Mouse (Mus musculus) heart, adult 2 months (tissue): Measurements from ENCODE around the gene Fxyd7. TPM values are rescaled to one million over a fixed set of nuclear protein-coding genes. Genes with fewer than 3 reads are reported as not detected.

ENCODE experiments used
- DNase-seq, 2 experiments: peaks; one replicate each; pipeline ENCODE4 v3.0.0; 2021
- H3K27ac ChIP-seq: fragments of 200-600 bp; 2 replicates; pipeline ENCODE4 v1.8.1; 2022
- H3K27me3 ChIP-seq: fragments of 200-500 bp; 2 replicates; pipeline ENCODE4 v1.6.1; 2012; ENCODE audit warnings: mild to moderate bottlenecking, low read length, inconsistent platforms, mixed read lengths; ENCODE audit not compliant: control insufficient read depth, insufficient read depth
- H3K36me3 ChIP-seq: fragments of 200-500 bp; 2 replicates; pipeline ENCODE4 v1.6.1; 2012; ENCODE audit warnings: low read length, inconsistent platforms; ENCODE audit not compliant: control insufficient read depth, insufficient read depth
- H3K4me1 ChIP-seq: fragments of 200-500 bp; 2 replicates; pipeline ENCODE4 v1.6.1; 2011; ENCODE audit warnings: low read length; ENCODE audit not compliant: control insufficient read depth, insufficient read depth
- H3K4me3 ChIP-seq: fragments of 200-600 bp; 2 replicates; pipeline ENCODE4 v1.8.1; 2022
- H3K79me2 ChIP-seq: fragments of 200-500 bp; replicated peaks from 2 replicates; pipeline ENCODE4 v1.6.1; 2012; ENCODE audit warnings: mild to moderate bottlenecking, inconsistent platforms, low read length, moderate library complexity, mixed read lengths; ENCODE audit not compliant: control insufficient read depth, insufficient read depth
- H3K9ac ChIP-seq: fragments of 200-500 bp; 2 replicates; pipeline ENCODE4 v1.6.1; 2012; ENCODE audit warnings: low read depth, mild to moderate bottlenecking, control low read depth, inconsistent platforms, low read length, mixed read lengths
- CTCF ChIP-seq: fragments of 200-600 bp; IDR thresholded peaks from 2 replicates; pipeline ENCODE4 v1.8.1; 2022; ENCODE audit warnings: antibody characterized with exemption, mild to moderate bottlenecking, moderate library complexity
- EP300 ChIP-seq: fragments of 200-500 bp; IDR thresholded peaks from 2 replicates; pipeline ENCODE4 v1.6.1; 2011; ENCODE audit warnings: low read depth, low read length, control low read depth; ENCODE audit not compliant: insufficient read depth
- POLR2A ChIP-seq: fragments of 200-500 bp; IDR thresholded peaks from 2 replicates; pipeline ENCODE4 v1.6.1; 2011; ENCODE audit warnings: mild to moderate bottlenecking, low read depth, low read length, control low read depth; ENCODE audit not compliant: insufficient read depth
- WGBS: fragments of 180-500 bp; shearing (Covaris S2); methylation state at CpG from one replicate; pipeline ENCODE4 v1.1.7; 2018; 5-methylcytosine and 5-hydroxymethylcytosine counted together
- intact Hi-C: fragments of 180-260 bp; cut with DNase I; formaldehyde crosslinking; loops from one replicate; pipeline ENCODE4 v1.15.1; 2025
- polyA plus RNA-seq: library from polyadenylated mRNA; depleted of rRNA; stranded (reverse); fragments of >200 nt; gene quantifications from 2 replicates; pipeline ENCODE4 v1.2.3, GENCODE M21; 2012
- total RNA-seq, 2 experiments: library from RNA; stranded (reverse); gene quantifications; 2 replicates each; pipeline ENCODE4 v1.2.3; 2021

Gene Fxyd7
- total and polyA plus RNA-seq, 3 experiments, result 0.63 to 3.4 (median 1.5) TPM

DNA sequence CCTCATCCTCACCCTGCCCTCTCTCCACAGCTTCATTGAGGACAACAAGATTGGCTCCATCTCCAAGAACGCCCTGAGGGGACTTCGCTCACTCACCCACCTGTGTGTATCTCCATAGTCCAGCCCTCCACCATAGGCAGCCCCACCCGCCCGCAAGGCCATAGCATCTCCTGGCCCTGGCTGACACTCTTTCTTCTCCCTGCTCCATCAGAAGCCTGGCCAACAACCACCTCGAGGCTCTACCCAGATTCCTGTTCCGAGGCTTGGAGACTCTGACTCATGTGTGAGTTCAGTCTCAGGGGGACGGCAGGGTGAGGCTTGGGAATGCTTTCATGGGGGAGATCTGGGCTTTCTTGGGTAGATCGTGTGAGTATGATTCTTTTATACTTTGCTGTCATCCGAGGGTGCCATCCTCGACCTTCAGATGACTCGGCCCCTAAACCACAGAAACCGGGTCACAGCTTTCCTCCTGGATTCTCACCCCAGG, 11.8 kb upstream of the Fxyd7 start:
- Histone ChIP-seq H3K4me1 (peaks cover 1% of the 10 kb centered on the region; the same call in 1 of the 2 replicates), H3K36me3 (no peaks in the 10 kb centered on the region), H3K4me3 (no peak overlapping the region), H3K27me3 (no peaks in the 10 kb centered on the region), H3K79me2 (no peaks in the 10 kb centered on the region), H3K9ac (no peak overlapping the region), H3K27ac (no peak overlapping the region)
- TF ChIP-seq EP300 (no peak), CTCF (no peak), POLR2A (no peak)
- WGBS, result 76% methylated on average over 12 of the region's 12 CpGs
- intact Hi-C loops, result no loop called here
- DNase-seq, result no peak

DNA sequence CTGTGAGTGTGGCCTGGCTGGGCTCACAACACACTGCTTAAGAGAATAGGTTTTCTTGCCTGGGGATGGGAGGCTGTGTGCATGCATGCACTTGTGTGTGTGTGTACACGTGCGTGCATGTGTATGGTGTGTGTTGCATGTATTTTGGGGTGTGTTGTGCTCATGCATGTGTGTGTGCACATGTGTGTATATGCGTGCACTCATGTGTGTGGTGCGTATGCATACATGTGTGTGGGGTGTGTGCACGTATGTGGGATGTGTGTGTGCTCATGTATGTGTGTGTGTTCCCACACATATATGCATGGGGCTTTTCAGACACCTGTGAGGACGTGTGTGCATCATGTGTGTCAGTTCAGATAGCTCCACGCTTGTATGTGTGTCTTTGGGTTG, 9.3 kb upstream of the Fxyd7 start:
- no peak overlapping the region for H3K9ac ChIP-seq
- no peak overlapping the region for H3K4me3 ChIP-seq
- intact Hi-C loops, result no loop called here
- no peaks in the 10 kb centered on the region for H3K79me2 ChIP-seq
- WGBS, result 92% methylated on average over 7 of the region's 7 CpGs
- no peaks in the 10 kb centered on the region for H3K27me3 ChIP-seq
- no peak for DNase-seq
- H3K27ac ChIP-seq, result no peak overlapping the region
- TF ChIP-seq CTCF, result no peak
- TF ChIP-seq EP300, result no peak
- TF ChIP-seq POLR2A, result no peak
- peaks cover 4% of the 10 kb centered on the region; the same call in 1 of the 2 replicates for H3K4me1 ChIP-seq
- no peaks in the 10 kb centered on the region for H3K36me3 ChIP-seq

DNA sequence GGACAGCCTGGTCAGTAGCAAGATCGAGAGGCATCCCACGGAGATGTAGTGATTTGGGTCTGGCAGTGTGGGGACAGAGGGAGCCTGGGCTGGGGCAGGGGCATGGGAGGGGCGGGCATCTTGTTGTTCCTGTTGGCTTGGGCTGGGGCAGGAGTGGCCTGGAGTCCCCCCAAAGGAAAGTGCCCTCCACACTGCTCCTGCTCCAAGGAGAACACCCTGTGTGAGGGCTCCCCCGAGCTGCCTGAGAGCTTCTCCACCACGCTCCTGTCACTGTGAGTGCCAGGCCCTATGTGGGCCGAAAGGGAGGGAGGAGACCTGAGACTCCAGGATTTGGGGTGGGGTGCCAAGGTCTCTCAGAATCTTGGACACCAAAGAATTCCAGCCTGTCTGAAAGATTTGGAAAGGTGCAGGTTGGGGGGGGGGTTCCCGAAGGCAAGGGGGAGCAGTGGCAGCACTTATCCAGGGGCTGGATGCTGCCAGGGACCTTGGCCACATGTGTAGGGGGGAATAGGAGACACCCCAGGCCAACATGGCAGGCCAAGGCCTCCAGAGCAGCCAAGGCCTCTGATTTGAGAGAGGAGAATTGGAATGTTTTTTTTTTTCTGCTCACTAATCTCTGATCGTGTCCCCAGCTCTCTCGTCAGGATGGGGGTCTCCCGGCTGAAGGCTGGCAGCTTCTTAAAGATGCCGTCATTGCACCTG, 8.8 kb upstream of the Fxyd7 start:
- no peak for DNase-seq
- TF ChIP-seq CTCF, result no peak
- TF ChIP-seq POLR2A, result no peak
- TF ChIP-seq EP300, result no peak

DNA sequence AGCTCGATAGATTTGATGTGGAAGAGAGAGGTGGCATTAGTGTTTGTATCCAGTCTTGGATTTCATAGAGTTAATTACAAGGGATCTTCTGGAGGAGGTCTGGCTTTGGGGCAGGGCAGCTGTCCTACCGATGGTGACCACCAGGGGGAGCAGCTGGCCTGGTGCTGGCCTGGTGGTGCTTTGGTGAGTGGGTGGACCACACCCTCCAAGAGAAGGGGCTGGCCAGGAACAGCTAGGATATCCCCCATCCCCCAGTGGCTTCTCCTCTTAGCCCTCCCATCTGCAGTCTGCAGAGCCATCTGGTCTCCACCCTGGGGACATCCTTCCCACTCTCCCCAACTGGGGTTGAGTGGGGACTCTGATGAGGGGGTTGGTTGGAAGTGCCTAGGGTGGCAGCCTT, 7.8 kb upstream of the Fxyd7 start, which contains the start of gene Lgi4:
Gene Lgi4 (plus strand): TSS at position 235 of the 400 bp plus-strand sequence.
- 0 out of 2 replicates have a peak within 1 kb of the TSS, but pooled peaks have one; percentile 13 for H3K9ac ChIP-seq
- H3K79me2 ChIP-seq, result no peaks in the 10 kb centered on the region
- no peak within 1 kb of the TSS for H3K4me3 ChIP-seq
- intact Hi-C loops, result loop anchor here (1.0 to 5.0 kb wide), 3 partner anchors 22 to 113 kb away; no protein-coding TSS in a partner anchor
- 2% methylated on average over 2 of the region's 2 CpGs for WGBS
- no peaks in the 10 kb centered on the region for H3K27me3 ChIP-seq
- no peaks in the 10 kb centered on the region for H3K36me3 ChIP-seq
- DNase-seq, result peak; percentile 88 to 94
- peak within 1 kb of the TSS; percentile 43 for H3K27ac ChIP-seq
- H3K4me1 ChIP-seq, result peaks cover 4% of the 10 kb centered on the region; the same call in 1 of the 2 replicates
- no peak for TF ChIP-seq POLR2A
- peak; percentile 89 for TF ChIP-seq EP300

More for the DNA sequence above, 8.8 kb upstream of the Fxyd7 start:
- Histone ChIP-seq H3K27ac (peak overlapping the region; percentile 41), H3K79me2 (no peaks in the 10 kb centered on the region), H3K36me3 (no peaks in the 10 kb centered on the region), H3K9ac (0 out of 2 replicates have a peak overlapping the region, but pooled peaks have one; percentile 13), H3K4me3 (no peak overlapping the region), H3K4me1 (peaks cover 4% of the 10 kb centered on the region; the same call in 1 of the 2 replicates), H3K27me3 (no peaks in the 10 kb centered on the region)
- intact Hi-C loops, result loop anchor here (1.0 to 5.0 kb wide), 3 partner anchors 21 to 112 kb away; no protein-coding TSS in a partner anchor
- WGBS, result 72% methylated on average over 11 of the region's 11 CpGs

DNA sequence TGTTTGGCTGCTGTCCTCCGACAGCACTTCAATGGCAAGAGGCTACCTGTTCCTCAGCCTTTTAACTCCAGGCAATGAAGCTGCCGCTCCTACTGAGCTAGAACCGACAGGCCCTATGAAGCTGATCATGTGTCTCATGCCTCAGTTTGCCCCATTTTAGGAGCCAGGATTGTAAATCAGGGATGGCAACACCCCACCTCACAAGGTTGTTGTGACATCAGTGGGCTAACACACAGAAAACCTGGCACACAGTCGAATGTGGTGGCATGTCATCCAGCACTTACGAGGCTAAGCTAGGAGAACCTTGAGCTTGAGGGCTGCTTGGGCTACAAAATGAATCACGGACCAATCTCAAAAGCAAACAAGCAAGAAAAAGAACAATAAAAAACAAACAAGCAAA, 6.9 kb upstream of the Fxyd7 start:
- H3K9ac ChIP-seq, result no peak overlapping the region
- TF ChIP-seq POLR2A (no peak), CTCF (no peak), EP300 (no peak)
- 91% methylated on average over 6 of the region's 6 CpGs for WGBS
- H3K36me3 ChIP-seq, result no peaks in the 10 kb centered on the region
- intact Hi-C loops, result loop anchor here (2.0 to 5.0 kb wide), 2 partner anchors 23 to 114 kb away; no protein-coding TSS in a partner anchor
- H3K4me3 ChIP-seq, result no peak overlapping the region
- DNase-seq, result no peak
- H3K79me2 ChIP-seq, result no peaks in the 10 kb centered on the region
- H3K4me1 ChIP-seq, result peaks cover 4% of the 10 kb centered on the region
- H3K27ac ChIP-seq, result no peak overlapping the region
- H3K27me3 ChIP-seq, result no peaks in the 10 kb centered on the region

DNA sequence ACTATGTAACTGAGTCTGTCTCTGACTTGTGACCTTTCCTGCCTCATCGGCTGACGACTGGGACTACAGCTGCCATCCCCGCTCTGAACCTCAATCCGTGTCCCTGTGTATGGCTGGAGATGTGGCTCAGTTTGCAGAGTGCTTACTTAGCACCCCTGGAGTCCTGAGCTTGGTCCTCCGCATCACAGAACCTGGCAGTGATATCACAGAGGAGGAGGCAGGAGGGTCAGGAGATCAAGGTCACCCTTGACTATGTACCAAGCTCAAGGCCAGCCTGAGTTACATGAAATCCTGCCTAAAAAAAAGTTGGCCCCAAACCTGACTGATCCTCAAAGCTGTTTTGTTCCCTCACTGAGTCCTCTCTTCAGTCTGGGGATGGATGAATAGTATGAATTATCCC, 6.5 kb upstream of the Fxyd7 start:
- 77% methylated on average over 5 of the region's 5 CpGs for WGBS
- DNase-seq, result no peak
- TF ChIP-seq EP300, result no peak
- TF ChIP-seq POLR2A, result no peak
- no peak for TF ChIP-seq CTCF

More for the DNA sequence above, 6.5 kb upstream of the Fxyd7 start:
- Histone ChIP-seq H3K36me3 (no peaks in the 10 kb centered on the region), H3K4me3 (no peak overlapping the region), H3K9ac (no peak overlapping the region), H3K27ac (no peak overlapping the region), H3K79me2 (no peaks in the 10 kb centered on the region), H3K27me3 (no peaks in the 10 kb centered on the region), H3K4me1 (peaks cover 4% of the 10 kb centered on the region)
- intact Hi-C loops, result loop anchor here (2.0 to 5.0 kb wide), 2 partner anchors 23 to 115 kb away; no protein-coding TSS in a partner anchor
